Mouse (Mus musculus): Measurements from ENCODE around the gene Phf1. TPM values are rescaled to one million over a fixed set of nuclear protein-coding genes. Genes with fewer than 3 reads are reported as not detected.

Phf1 gene
- total RNA-seq, 4 experiments from 2014 or later: 37.0 to 40.3 (median 37.5) TPM

GRCm38 (mm10) chr17:26933885-26934827 lies 1.3 kb downstream of the Phf1 start:
- DNase-seq (ENCODE audit: low spot score in 2 of 2): no peak

- DNase-seq (ENCODE audit: low spot score in 2 of 2): no peak
Observed at GRCm38 (mm10) chr17:26935027-26935426, 2.2 kb downstream of the Phf1 start.

- peak in 1 of 2 experiments; percentile 9 for DNase-seq (ENCODE audit: low spot score in 2 of 2)
Observed at GRCm38 (mm10) chr17:26936453-26936852, 3.6 kb downstream of the Phf1 start.

GRCm38 (mm10) chr17:26936921-26937695 lies 4.3 kb downstream of the Phf1 start:
- DNase-seq (ENCODE audit: low spot score in 2 of 2): peak in 1 of 2 experiments; percentile 11

GRCm38 (mm10) chr17:26937883-26938695 lies 5.2 kb downstream of the Phf1 start:
- peak in 1 of 2 experiments; percentile 10 for DNase-seq (ENCODE audit: low spot score in 2 of 2)

- DNase-seq (ENCODE audit: low spot score in 2 of 2): peak in 1 of 2 experiments; percentile 25
Observed at GRCm38 (mm10) chr17:26938731-26939130, 5.9 kb downstream of the Phf1 start.

- peak; percentile 100 for DNase-seq (ENCODE audit: low spot score in 2 of 2)
Observed at GRCm38 (mm10) chr17:26939178-26939972, 6.5 kb downstream of the Phf1 start, which contains the start of gene Cuta. Gene Cuta (minus strand): TSS chr17:26939569.

GRCm38 (mm10) chr17:26939973-26940300 lies 7.1 kb downstream of the Phf1 start:
- no peak for DNase-seq (ENCODE audit: low spot score in 2 of 2)

GRCm38 (mm10) chr17:26941031-26941789 lies 8.4 kb downstream of the Phf1 start, which contains the start of gene Syngap1:
Gene Syngap1 (plus strand): TSS chr17:26941253.
- peak in 1 of 2 experiments; percentile 42 for DNase-seq (ENCODE audit: low spot score in 2 of 2)

GRCm38 (mm10) chr17:26941841-26942570 lies 9.2 kb downstream of the Phf1 start:
- DNase-seq (ENCODE audit: low spot score in 2 of 2): no peak

- DNase-seq (ENCODE audit: low spot score in 2 of 2): peak in 1 of 2 experiments; percentile 23
Observed at GRCm38 (mm10) chr17:26945824-26946495, 13.1 kb downstream of the Phf1 start.

GRCm38 (mm10) chr17:26946567-26946966 lies 13.7 kb downstream of the Phf1 start:
- DNase-seq (ENCODE audit: low spot score in 2 of 2): peak; percentile 57 to 68

GRCm38 (mm10) chr17:26947231-26948100 lies 14.6 kb downstream of the Phf1 start:
- DNase-seq (ENCODE audit: low spot score in 2 of 2): peak in 1 of 2 experiments; percentile 38

GRCm38 (mm10) chr17:26948316-26949050 lies 15.6 kb downstream of the Phf1 start:
- peak in 1 of 2 experiments; percentile 25 for DNase-seq (ENCODE audit: low spot score in 2 of 2)

GRCm38 (mm10) chr17:26949051-26949577 lies 16.3 kb downstream of the Phf1 start:
- DNase-seq (ENCODE audit: low spot score in 2 of 2): peak in 1 of 2 experiments; percentile 50

GRCm38 (mm10) chr17:26949866-26950265 lies 17.0 kb downstream of the Phf1 start:
- no peak for DNase-seq (ENCODE audit: low spot score in 2 of 2)
